Mouse (Mus musculus) testis, adult 2 months (tissue): Measurements from ENCODE around the gene Maml3. TPM values are rescaled to one million over a fixed set of nuclear protein-coding genes. Genes with fewer than 3 reads are reported as not detected.

Experiments used
- H3K27ac ChIP-seq: fragments of 200-500 bp; 2 replicates; pipeline ENCODE4 v1.5.1; 2012; ENCODE audit warnings: low read depth, low read length; ENCODE audit not compliant: control insufficient read depth, insufficient read depth
- H3K27me3 ChIP-seq: fragments of 200-500 bp; 2 replicates; pipeline ENCODE4 v1.6.1; 2012; ENCODE audit warnings: mild to moderate bottlenecking, low read length, moderate library complexity; ENCODE audit not compliant: control insufficient read depth, insufficient read depth
- H3K36me3 ChIP-seq: fragments of 200-500 bp; 2 replicates; pipeline ENCODE4 v1.6.1; 2012; ENCODE audit warnings: mild to moderate bottlenecking, low read length; ENCODE audit not compliant: control insufficient read depth, insufficient read depth
- H3K4me1 ChIP-seq: fragments of 200-500 bp; 2 replicates; pipeline ENCODE4 v1.6.1; 2012; ENCODE audit warnings: low read length; ENCODE audit not compliant: control insufficient read depth, insufficient read depth
- H3K4me3 ChIP-seq: fragments of 200-500 bp; 2 replicates; pipeline ENCODE4 v1.5.1; 2012; ENCODE audit warnings: low read depth, mild to moderate bottlenecking, low read length, moderate library complexity, mixed read lengths; ENCODE audit not compliant: control insufficient read depth
- CTCF ChIP-seq: fragments of 200-500 bp; IDR thresholded peaks from 2 replicates; pipeline ENCODE4 v1.5.1; 2012; ENCODE audit warnings: low read depth, mild to moderate bottlenecking, inconsistent platforms, low read length, moderate library complexity; ENCODE audit not compliant: control insufficient read depth, insufficient read depth, insufficient replicate concordance
- POLR2A ChIP-seq: fragments of 200-500 bp; IDR thresholded peaks from 2 replicates; pipeline ENCODE4 v1.6.1; 2012; ENCODE audit warnings: low read depth, mild to moderate bottlenecking, inconsistent platforms, low read length, moderate library complexity; ENCODE audit not compliant: control insufficient read depth
- polyA plus RNA-seq: library from polyadenylated mRNA; depleted of rRNA; stranded (reverse); fragments of >200 nt; gene quantifications from 2 replicates; pipeline ENCODE4 v1.2.3, GENCODE M21; 2012

Maml3 gene
- polyA plus RNA-seq, 1 experiment, result 2.9 TPM

DNA sequence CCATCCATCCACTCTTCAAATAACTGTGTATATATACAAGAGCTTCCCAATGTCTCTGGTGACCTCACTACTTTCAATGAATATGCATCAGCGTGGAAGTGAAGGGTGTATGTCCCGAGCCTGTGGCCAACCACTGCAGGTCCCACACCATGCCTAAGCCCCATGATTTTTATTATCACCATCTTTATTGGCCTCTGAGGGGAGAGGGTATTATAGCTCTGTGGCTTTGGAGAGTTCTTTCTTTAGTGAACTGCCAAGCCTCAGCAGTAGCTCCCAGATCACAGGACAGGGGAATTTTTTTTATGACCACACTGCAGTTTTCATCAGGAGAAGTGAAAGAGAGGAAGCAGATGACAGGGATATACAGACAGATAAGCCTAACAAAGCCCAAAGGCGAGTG is 326.7 kb downstream of the Maml3 start:
- no peak overlapping the region for H3K4me3 ChIP-seq
- TF ChIP-seq CTCF (no peak), POLR2A (no peak)
- H3K4me1 ChIP-seq, result no peaks in the 10 kb centered on the region
- H3K27me3 ChIP-seq, result no peaks in the 10 kb centered on the region
- no peaks in the 10 kb centered on the region for H3K36me3 ChIP-seq
- H3K27ac ChIP-seq, result no peak overlapping the region

DNA sequence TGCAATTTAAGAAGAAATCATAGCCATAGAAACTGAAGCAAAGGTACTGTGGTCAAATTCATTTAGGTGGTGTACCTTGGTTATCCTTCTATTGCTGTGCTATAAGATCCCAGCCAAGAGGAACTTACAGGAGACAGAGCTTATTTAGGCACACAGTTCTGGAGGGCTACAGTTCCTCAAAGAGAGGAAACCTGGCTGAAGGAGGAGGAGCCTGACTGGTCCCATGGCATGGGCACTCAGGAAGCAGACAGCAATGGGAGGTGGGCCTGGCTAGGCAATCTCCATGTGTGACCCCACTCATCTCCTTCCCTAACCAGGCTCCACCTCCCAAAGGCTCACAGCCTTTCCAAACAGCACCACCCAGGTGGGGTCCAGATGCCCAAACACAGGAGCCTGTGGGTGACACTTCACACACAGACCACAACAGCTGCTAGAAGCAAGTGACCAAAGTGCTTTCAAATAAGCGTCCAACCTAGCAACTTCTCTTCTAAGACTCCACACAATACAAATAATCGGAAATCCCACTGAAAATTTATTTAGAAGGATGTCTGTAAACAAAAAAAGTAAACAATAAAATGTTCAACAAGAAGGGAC is 328.8 kb downstream of the Maml3 start:
- Histone ChIP-seq H3K27me3 (no peaks in the 10 kb centered on the region), H3K36me3 (no peaks in the 10 kb centered on the region), H3K4me1 (no peaks in the 10 kb centered on the region), H3K4me3 (no peak overlapping the region), H3K27ac (no peak overlapping the region)
- TF ChIP-seq CTCF (no peak), POLR2A (no peak)

DNA sequence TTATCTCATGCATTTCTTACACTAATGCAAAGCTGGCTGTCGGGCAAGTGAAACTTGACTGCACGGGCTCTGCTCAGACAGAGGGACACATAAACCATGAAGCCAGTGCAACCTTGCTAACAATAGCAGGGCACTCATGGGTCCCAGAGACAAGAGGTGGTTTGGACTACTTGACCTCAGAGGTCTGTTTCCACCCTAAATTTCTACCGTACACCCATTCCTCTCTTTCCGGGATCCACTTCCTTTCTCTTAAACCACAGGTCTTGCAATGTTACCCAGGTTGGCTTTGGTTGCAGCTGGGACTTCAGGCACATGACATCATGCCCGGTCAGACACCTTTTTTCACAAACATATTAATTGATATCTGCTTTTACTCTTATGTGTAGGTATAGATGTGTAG is 331.3 kb downstream of the Maml3 start:
- TF ChIP-seq CTCF (no peak), POLR2A (no peak)
- no peaks in the 10 kb centered on the region for H3K4me1 ChIP-seq

DNA sequence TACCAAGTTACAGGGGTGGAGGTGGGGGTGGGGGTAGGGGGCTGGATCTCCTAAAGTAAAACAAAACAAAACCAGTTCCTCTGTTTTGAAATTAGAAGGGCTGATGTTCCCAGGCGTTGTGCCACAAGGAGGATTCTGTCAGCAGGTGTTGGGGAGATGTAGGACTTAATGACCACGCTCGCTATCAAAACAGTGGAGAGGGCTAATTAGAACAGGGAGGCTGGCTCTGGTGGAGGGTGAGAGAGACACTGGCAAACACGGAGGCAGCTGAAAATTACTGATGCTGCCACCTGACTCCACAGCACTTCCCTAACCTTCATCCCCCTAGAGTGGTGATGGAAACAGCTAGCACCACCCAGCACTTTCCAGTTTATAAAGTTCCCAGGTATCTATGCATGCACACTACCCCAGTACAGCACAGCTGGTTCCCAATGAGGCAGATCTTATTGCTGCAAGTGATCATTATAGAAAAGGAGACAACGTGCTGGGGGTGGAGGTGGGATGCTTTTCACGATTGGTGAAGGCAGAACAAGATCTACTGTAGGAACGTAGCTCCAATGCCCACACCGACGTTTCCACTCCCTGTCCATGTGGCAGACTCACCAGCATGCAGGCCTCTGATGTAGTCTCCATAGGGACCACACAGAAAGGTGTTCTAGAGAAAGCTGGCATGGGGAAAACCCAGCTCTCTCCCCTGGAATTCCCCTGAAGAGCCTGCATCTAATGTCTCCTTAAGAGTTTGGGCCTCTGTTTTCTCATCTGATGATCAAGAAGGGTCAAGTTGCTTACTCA is 332.8 kb downstream of the Maml3 start:
- no peak overlapping the region for H3K27ac ChIP-seq
- H3K4me1 ChIP-seq, result no peaks in the 10 kb centered on the region
- H3K36me3 ChIP-seq, result no peaks in the 10 kb centered on the region
- H3K27me3 ChIP-seq, result no peaks in the 10 kb centered on the region
- no peak for TF ChIP-seq CTCF
- TF ChIP-seq POLR2A, result no peak
- H3K4me3 ChIP-seq, result no peak overlapping the region

More for the DNA sequence above, 331.3 kb downstream of the Maml3 start:
- Histone ChIP-seq H3K36me3 (no peaks in the 10 kb centered on the region), H3K27me3 (no peaks in the 10 kb centered on the region), H3K4me3 (no peak overlapping the region), H3K27ac (no peak overlapping the region)

DNA sequence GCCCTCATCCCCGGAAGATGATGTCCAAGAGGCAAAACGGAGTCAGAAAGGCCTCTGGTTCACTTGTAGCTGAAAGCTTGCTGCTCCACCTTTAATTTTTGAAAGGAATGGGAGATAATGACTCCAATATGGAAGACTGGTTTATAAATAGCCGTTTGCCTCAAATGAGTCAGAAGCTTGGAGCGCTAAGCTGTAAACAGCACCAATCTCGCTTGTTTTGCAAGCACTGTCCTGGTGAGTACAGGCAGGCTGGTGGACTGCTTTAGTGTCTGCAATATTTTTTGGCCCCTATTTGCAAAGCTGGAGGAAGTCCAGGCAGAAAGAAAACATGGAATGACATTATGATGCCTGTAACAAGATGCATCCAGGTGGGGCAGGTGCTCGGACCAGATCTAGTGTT is 335.7 kb downstream of the Maml3 start:
- Histone ChIP-seq H3K4me1 (no peaks in the 10 kb centered on the region), H3K36me3 (no peaks in the 10 kb centered on the region), H3K27me3 (no peaks in the 10 kb centered on the region), H3K4me3 (no peak overlapping the region), H3K27ac (no peak overlapping the region)
- TF ChIP-seq CTCF, result no peak
- TF ChIP-seq POLR2A, result no peak

DNA sequence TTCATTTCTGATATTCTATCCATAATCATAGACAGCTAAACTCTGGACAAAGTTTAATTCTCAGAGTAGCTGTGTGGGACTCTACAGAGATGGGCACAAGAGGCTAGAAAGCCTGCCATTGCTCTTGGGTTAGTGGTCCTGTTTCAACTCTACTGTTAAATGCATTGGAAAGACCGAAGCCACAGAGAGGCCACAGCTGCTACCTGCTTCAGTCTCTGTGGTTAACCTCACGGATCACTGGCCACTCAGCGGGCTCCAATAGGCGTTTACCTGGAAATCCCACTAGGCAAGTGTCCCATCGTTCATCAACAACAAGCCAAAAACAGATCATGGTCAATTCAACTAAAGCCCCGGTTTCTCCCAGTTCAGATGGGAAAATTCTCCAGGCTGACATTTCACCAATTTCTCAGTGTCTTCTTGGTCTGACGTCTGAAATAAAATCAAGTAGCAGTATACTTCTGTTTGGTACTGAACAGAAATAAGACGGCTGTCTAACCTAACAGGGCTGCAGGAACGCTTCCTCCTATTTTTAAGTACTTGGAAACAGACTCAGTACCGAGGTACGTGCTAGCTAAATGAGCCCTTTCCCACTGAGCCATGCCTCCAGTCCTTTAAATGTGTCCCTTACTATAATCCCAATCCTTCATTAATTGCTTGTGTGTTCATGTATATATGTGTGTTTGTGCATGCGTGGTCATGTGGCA is 339.5 kb downstream of the Maml3 start:
- H3K36me3 ChIP-seq, result no peaks in the 10 kb centered on the region
- TF ChIP-seq POLR2A (no peak), CTCF (no peak)
- no peaks in the 10 kb centered on the region for H3K27me3 ChIP-seq
- no peaks in the 10 kb centered on the region for H3K4me1 ChIP-seq
- no peak overlapping the region for H3K4me3 ChIP-seq
- H3K27ac ChIP-seq, result no peak overlapping the region

DNA sequence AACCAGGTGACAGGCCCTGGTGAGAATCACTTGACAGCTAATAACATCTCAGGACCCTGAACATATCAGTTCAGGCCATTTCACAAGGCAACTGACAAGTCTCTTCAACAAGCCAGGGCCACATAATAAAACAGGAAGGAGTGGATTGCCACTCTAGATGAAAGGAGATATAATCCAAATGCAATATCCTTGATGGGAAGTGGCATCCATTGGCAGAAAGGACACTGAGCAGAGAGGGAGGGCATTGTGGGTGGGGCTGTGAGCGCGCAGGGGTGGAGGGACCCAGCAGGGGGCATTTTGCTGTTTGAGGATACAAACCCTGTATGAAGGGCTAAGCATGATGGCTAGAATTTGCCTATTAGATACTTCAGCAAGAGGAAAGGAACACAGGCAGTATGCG is 340.7 kb downstream of the Maml3 start:
- no peak for TF ChIP-seq POLR2A
- no peak for TF ChIP-seq CTCF
- no peaks in the 10 kb centered on the region for H3K36me3 ChIP-seq

More for the DNA sequence above, 340.7 kb downstream of the Maml3 start:
- no peak overlapping the region for H3K27ac ChIP-seq
- H3K4me3 ChIP-seq, result no peak overlapping the region
- no peaks in the 10 kb centered on the region for H3K4me1 ChIP-seq
- H3K27me3 ChIP-seq, result no peaks in the 10 kb centered on the region
